Mouse (Mus musculus) heart, embryonic 12.5 days (tissue): ENCODE data around the gene Mettl16. TPM values are rescaled to one million over a fixed set of nuclear protein-coding genes. Genes with fewer than 3 reads are reported as not detected.

Source experiments
- ATAC-seq: fragments of 200-750 bp; cut with Nextera tagmentation; 2 replicates; pipeline ENCODE4 v1.8.0; 2017; ENCODE audit warnings: moderate TSS enrichment, moderate library complexity; ENCODE audit not compliant: insufficient number of reproducible peaks, low FRiP score
- H3K27ac ChIP-seq: fragments of 300-500 bp; sonication (generic); 2 replicates; pipeline ENCODE4 v1.5.1; 2016; ENCODE audit warnings: mild to moderate bottlenecking, moderate library complexity; ENCODE audit not compliant: poor library complexity, severe bottlenecking
- H3K27me3 ChIP-seq: fragments of 300-500 bp; sonication (generic); replicated peaks from 2 replicates; pipeline ENCODE4 v1.6.1; 2016; ENCODE audit warnings: mild to moderate bottlenecking, moderate library complexity
- H3K36me3 ChIP-seq: fragments of 300-500 bp; sonication (generic); 2 replicates; pipeline ENCODE4 v1.6.1; 2016; ENCODE audit warnings: mild to moderate bottlenecking, moderate library complexity
- H3K4me1 ChIP-seq: fragments of 300-500 bp; sonication (generic); replicated peaks from 2 replicates; pipeline ENCODE4 v1.6.1; 2016; ENCODE audit warnings: mild to moderate bottlenecking
- H3K4me2 ChIP-seq: fragments of 300-500 bp; sonication (generic); 2 replicates; pipeline ENCODE4 v1.6.1; 2016; ENCODE audit warnings: mild to moderate bottlenecking, moderate library complexity
- H3K4me3 ChIP-seq: fragments of 300-500 bp; sonication (generic); 2 replicates; pipeline ENCODE4 v1.5.1; 2016; ENCODE audit warnings: mild to moderate bottlenecking
- H3K9ac ChIP-seq: fragments of 300-500 bp; sonication (generic); 2 replicates; pipeline ENCODE4 v1.6.1; 2016; ENCODE audit warnings: mild to moderate bottlenecking, moderate library complexity
- H3K9me3 ChIP-seq: fragments of 300-500 bp; sonication (generic); replicated peaks from 2 replicates; pipeline ENCODE4 v1.6.1; 2016; ENCODE audit warnings: mild to moderate bottlenecking, moderate library complexity
- WGBS: fragments of 180-500 bp; shearing (Covaris S2); methylation state at CpG from one replicate; pipeline ENCODE4 v1.1.7; 2016; 5-methylcytosine and 5-hydroxymethylcytosine counted together
- polyA plus RNA-seq: library from polyadenylated mRNA; unstranded; fragments of >200 nt; fragmentation: Nextera tagmentation; extraction: Ambion mirVana; gene quantifications from 2 replicates; pipeline ENCODE4 v1.2.1, GENCODE M21; 2016

Mettl16 gene
- polyA plus RNA-seq, 1 experiment from 2014 or later: 37.0 TPM

GRCm38 (mm10) chr11:74822746-74823440 lies 52.3 kb downstream of the Mettl16 start:
- WGBS: 79% methylated on average over 7 of the region's 7 CpGs
- Histone ChIP-seq H3K27ac (no peak overlapping the region), H3K4me1 (0 out of 2 replicates have a peak, but pooled peaks cover 2% of the 10 kb centered on the region), H3K27me3 (no peaks in the 10 kb centered on the region), H3K9me3 (no peaks in the 10 kb centered on the region), H3K9ac (no peak overlapping the region), H3K4me2 (no peak overlapping the region), H3K4me3 (no peak overlapping the region), H3K36me3 (peaks cover 19% of the 10 kb centered on the region)
- ATAC-seq: no peak

DNA sequence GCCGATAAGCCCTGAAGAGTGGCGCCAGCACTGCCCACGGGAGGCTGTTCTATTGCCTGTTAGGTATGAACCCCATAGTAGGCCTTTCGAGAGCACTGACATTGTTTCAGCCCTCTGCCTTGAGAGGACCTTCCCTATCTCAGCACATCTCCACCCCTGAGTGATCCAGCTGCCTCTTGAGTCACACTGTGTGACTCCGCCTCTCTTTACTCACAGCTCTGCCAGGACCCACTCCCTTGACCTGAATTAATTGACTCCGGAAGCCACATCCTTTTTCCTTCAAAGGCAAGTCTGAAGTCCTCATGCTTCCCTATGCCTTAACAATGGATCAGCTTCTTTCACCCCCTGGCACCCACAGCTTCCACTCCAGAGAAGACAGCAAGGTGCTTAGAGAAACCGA lies 55.5 kb downstream of the Mettl16 start:
- Histone ChIP-seq H3K27me3 (no peaks in the 10 kb centered on the region), H3K4me3 (no peak overlapping the region), H3K27ac (no peak overlapping the region), H3K9me3 (no peaks in the 10 kb centered on the region), H3K4me2 (no peak overlapping the region), H3K9ac (no peak overlapping the region), H3K36me3 (0 out of 2 replicates have a peak, but pooled peaks cover 3% of the 10 kb centered on the region), H3K4me1 (peaks cover 13% of the 10 kb centered on the region; the same call in 1 of the 2 replicates)
- no peak for ATAC-seq
- WGBS: 56% methylated on average over 7 of the region's 7 CpGs

DNA sequence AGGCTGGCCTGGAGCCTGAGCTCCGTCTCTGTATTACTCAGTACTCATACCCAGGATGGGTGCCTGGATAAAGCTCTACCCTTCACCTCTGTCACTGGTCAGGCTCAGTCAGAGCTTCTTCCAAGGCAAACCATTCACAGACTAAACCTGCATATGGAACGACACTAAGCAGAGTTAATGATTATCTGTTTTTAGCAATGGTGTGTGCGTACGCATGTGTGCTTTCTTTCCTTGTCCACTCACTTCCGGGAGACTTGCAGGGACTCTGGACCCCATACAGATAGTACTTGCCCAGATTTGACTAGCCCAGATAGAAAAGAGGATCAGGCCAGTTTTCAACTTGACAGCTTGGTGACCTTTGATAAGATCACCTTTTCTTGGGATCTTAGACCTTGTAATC lies 56.1 kb downstream of the Mettl16 start:
- H3K27ac ChIP-seq: no peak overlapping the region
- no peaks in the 10 kb centered on the region for H3K27me3 ChIP-seq
- H3K4me2 ChIP-seq: no peak overlapping the region
- 76% methylated on average over 5 of the region's 5 CpGs for WGBS
- 0 out of 2 replicates have a peak, but pooled peaks cover 3% of the 10 kb centered on the region for H3K36me3 ChIP-seq
- no peak for ATAC-seq
- no peaks in the 10 kb centered on the region for H3K9me3 ChIP-seq
- no peak overlapping the region for H3K4me3 ChIP-seq
- peaks cover 13% of the 10 kb centered on the region; the same call in 1 of the 2 replicates for H3K4me1 ChIP-seq
- H3K9ac ChIP-seq: no peak overlapping the region

DNA sequence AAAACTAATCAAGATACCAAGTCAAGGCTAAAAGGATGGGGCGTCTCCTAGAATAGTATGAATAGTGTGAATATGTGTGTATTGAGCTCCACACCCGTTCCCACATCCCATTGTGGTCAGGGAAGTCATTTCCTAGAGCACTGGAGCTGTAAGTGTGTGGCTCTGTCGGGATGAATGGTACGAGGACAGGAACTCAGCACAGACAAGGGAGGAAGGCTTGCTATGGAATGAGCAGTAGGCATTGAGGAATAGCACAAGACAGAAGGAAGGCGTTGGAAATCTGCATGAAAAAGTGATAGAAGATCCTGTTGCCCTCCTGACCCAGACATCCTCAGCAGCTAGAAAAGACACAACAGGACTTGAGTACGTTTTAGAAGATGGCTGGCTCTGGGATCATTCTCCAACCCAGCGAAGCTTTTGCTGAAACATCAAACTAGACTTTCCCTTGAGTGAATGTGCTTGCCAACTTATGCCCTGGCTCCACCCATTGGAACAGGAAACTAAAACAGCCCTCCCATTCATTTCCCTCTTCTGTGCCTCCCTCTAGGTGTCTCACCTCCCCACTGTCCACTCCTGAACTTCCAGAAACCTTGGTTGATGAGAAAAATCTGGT lies 57.3 kb downstream of the Mettl16 start:
- H3K9ac ChIP-seq: no peak overlapping the region
- 69% methylated on average over 7 of the region's 7 CpGs for WGBS
- no peaks in the 10 kb centered on the region for H3K9me3 ChIP-seq
- no peak overlapping the region for H3K4me2 ChIP-seq
- peaks cover 18% of the 10 kb centered on the region for H3K4me1 ChIP-seq
- H3K27ac ChIP-seq: no peak overlapping the region
- no peaks in the 10 kb centered on the region for H3K27me3 ChIP-seq
- H3K36me3 ChIP-seq: 0 out of 2 replicates have a peak, but pooled peaks cover 3% of the 10 kb centered on the region
- ATAC-seq: no peak
- no peak overlapping the region for H3K4me3 ChIP-seq

DNA sequence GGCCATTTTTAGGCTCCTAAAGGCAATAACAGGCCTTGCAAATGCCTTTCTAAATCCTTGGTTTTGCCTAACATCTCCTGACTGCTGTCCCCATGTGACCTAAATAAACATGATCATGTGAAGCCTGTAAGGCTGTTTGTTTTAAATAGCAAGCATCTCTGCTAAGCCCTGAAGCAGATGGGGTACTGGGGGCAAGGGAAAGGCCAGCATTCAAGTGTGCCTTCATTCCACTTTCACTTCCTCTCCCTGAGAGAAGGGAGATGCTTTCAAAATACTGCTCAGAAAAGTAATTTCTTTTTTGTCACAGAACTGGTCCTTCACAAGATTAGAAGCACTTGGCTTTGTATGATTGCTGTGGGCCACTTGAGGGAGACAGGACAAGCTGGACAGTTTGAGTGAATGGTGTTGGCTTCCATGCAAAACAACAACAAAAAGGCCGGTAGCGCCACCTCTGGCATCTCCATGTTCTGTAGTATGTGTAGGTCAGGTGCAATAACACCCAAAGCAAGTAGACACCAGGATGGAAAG lies 57.8 kb downstream of the Mettl16 start:
- no peak overlapping the region for H3K27ac ChIP-seq
- H3K36me3 ChIP-seq: 0 out of 2 replicates have a peak, but pooled peaks cover 3% of the 10 kb centered on the region
- H3K27me3 ChIP-seq: no peaks in the 10 kb centered on the region
- no peaks in the 10 kb centered on the region for H3K9me3 ChIP-seq
- ATAC-seq: no peak
- no peak overlapping the region for H3K4me3 ChIP-seq
- H3K9ac ChIP-seq: no peak overlapping the region
- no peak overlapping the region for H3K4me2 ChIP-seq
- peaks cover 24% of the 10 kb centered on the region for H3K4me1 ChIP-seq
- WGBS: 34% methylated on average over 2 of the region's 2 CpGs

DNA sequence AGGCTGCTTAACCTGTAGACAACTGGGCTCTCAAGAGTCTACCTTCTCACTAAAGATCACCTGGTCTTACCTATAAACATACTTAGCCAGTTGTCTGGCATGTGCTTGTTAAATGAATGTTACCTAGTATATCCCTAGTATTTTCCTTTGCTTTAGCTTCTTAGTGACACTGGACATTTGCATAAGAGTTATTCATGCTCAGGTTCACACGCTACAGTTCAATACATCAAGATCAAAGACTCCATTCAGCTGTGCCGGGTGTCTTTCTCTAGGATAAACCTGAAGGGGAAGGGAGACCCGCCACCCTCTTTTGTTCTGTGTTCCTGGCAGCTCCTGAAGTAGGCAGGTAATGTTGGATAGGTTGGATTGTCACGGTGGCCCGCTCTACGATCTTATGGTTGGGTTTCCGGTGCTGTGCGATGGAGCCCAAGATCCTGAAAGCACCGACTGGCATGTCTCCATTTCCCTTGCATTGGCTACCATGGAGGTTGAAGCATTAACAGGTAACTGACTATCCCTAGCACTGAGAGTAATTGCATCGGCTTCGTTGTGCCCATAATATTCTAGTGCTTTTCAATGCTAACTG lies 58.4 kb downstream of the Mettl16 start:
- Histone ChIP-seq H3K9me3 (no peaks in the 10 kb centered on the region), H3K9ac (0 out of 2 replicates have a peak overlapping the region, but pooled peaks have one; percentile 50), H3K36me3 (no peaks in the 10 kb centered on the region), H3K4me2 (peak overlapping the region; percentile 94), H3K4me1 (peaks cover 30% of the 10 kb centered on the region), H3K27ac (0 out of 2 replicates have a peak overlapping the region, but pooled peaks have one; percentile 100), H3K27me3 (no peaks in the 10 kb centered on the region), H3K4me3 (peak overlapping the region; percentile 88)
- ATAC-seq: no peak
- 19% methylated on average over 11 of the region's 11 CpGs for WGBS

DNA sequence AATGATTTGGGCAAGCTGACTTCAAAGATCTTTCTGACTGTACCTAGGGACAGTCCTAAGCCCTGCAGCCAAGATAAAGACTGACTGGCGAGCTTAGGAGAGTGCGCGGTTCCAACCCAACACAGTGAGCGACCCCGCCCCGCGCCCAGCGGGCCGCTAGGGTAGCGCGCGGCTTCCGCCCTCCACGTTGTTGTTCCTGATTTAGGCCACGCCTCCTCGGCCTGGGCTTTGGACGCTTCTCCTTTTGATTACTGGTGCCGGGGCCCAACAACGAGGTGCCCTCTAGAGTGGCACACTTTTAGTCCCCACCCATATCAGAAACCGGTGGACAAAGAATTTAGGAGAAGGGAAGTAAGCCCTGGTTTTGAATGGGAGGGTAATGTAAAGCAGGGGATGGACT lies 59.2 kb downstream of the Mettl16 start:
- peak overlapping the region; percentile 50 for H3K9ac ChIP-seq
- H3K27ac ChIP-seq: peak overlapping the region; percentile 100
- peak overlapping the region; percentile 88 for H3K4me3 ChIP-seq
- H3K4me1 ChIP-seq: peaks cover 37% of the 10 kb centered on the region
- peak; percentile 54 for ATAC-seq
- peak overlapping the region; percentile 94 for H3K4me2 ChIP-seq
- H3K27me3 ChIP-seq: no peaks in the 10 kb centered on the region
- WGBS: under 1% methylated on average over 20 of the region's 20 CpGs
- H3K36me3 ChIP-seq: no peaks in the 10 kb centered on the region
- H3K9me3 ChIP-seq: no peaks in the 10 kb centered on the region

- peak within 1 kb of the TSS; percentile 88 for H3K4me3 ChIP-seq
- H3K9ac ChIP-seq: peak within 1 kb of the TSS; percentile 91
- H3K27me3 ChIP-seq: no peaks in the 10 kb centered on the region
- H3K9me3 ChIP-seq: no peaks in the 10 kb centered on the region
- peaks cover 43% of the 10 kb centered on the region for H3K4me1 ChIP-seq
- no peaks in the 10 kb centered on the region for H3K36me3 ChIP-seq
- ATAC-seq: peak; percentile 82
- H3K4me2 ChIP-seq: peak within 1 kb of the TSS; percentile 94
- H3K27ac ChIP-seq: peak within 1 kb of the TSS; percentile 100
- WGBS: under 1% methylated on average over 69 of the region's 70 CpGs
Observed at GRCm38 (mm10) chr11:74830256-74831161, 59.9 kb downstream of the Mettl16 start, which contains the start of gene Mnt. TSS of gene Mnt (plus strand) at chr11:74830920.

- ATAC-seq: 0 out of 2 replicates have a peak, but pooled peaks have one; percentile 0
- Histone ChIP-seq H3K4me3 (peak overlapping the region; percentile 88), H3K27me3 (no peaks in the 10 kb centered on the region), H3K27ac (peak overlapping the region; percentile 100), H3K9me3 (no peaks in the 10 kb centered on the region), H3K36me3 (no peaks in the 10 kb centered on the region), H3K4me1 (peaks cover 50% of the 10 kb centered on the region), H3K9ac (peak overlapping the region; percentile 91), H3K4me2 (peak overlapping the region; percentile 94)
- WGBS: under 1% methylated on average over 35 of the region's 35 CpGs
Observed at GRCm38 (mm10) chr11:74831191-74831605, 60.6 kb downstream of the Mettl16 start.
